ENCODE assay signal across 8 mouse cellular contexts in the genomic region with DNA sequence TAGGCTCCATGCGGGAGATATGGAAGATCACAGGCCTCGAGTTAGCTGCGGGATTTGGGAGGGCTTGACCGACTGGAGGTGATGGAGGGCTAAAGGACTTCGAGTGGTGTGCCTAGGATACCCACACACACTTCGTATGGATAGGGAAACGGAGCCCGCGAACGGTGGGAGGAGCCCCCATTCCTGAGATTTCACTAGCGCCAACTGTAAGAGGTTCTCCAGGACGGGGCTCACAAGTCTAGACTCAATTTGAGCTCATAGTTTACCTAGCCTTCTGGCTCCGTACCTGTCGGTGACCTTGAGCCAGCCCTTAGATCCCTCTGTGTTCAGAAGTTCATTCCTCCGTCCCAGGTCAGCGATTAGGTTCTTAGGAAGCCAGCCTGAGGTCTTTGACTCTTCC. TPM values are rescaled to one million over a fixed set of nuclear protein-coding genes. Genes with fewer than 3 reads are reported as not detected.
DNase-seq lines count a peak whose midpoint lies in the region; ATAC-seq and TF ChIP-seq lines count a peak whose summit lies in the region.

No protein-coding gene starts in this region.

- H3K4me2 ChIP-seq in kidney, postnatal 0 days (ENCODE audit: low read length), result peak overlapping the region; percentile 86
- H3K4me2 ChIP-seq in midbrain, embryonic 11.5 days, result peak overlapping the region; percentile 88

- WGBS in kidney, postnatal 0 days, result 3% methylated on average over 16 of the region's 16 CpGs
- WGBS in midbrain, embryonic 11.5 days, result 17% methylated on average over 16 of the region's 16 CpGs

- intact Hi-C loops in gastrocnemius, adult 2 months (cut with DNase I), result loop anchor here (10.0 kb wide), 1 partner anchor 612 kb away; a partner anchor contains a TSS

- TF ChIP-seq POLR2A in cortical plate, adult 2 months (IDR thresholded peaks at IDR 0.05; ENCODE audit: extremely low read depth, insufficient read depth, low read length), result no peak

- H3K9ac ChIP-seq in kidney, postnatal 0 days (ENCODE audit: low read depth, low read length), result peak overlapping the region; percentile 86
- H3K9ac ChIP-seq in midbrain, embryonic 11.5 days (ENCODE audit: low read length), result peak overlapping the region; percentile 74

- no peak for DNase-seq in gastrocnemius, adult 2 months
- DNase-seq in gastrocnemius, postnatal 4 days (ENCODE audit: low spot score in 2 of 2), result no peak
- DNase-seq in kidney, postnatal 0 days (ENCODE audit: low spot score), result peak; percentile 56
- DNase-seq in midbrain, embryonic 11.5 days (ENCODE audit: low spot score, missing footprints), result no peak
- no peak for DNase-seq in MN1 (ENCODE audit: low spot score)
- no peak for DNase-seq in adrenal gland, postnatal 4 days (ENCODE audit: low spot score in 2 of 2)
- DNase-seq in adrenal gland, adult 8-10 months, result no peak

- H3K27ac ChIP-seq in gastrocnemius, adult 2 months, result peak overlapping the region; percentile 90
- H3K27ac ChIP-seq in cortical plate, adult 2 months (ENCODE audit: insufficient read depth, low read length), result no peak overlapping the region
- H3K27ac ChIP-seq in kidney, postnatal 0 days, result peak overlapping the region; percentile 92
- no peak overlapping the region for H3K27ac ChIP-seq in midbrain, embryonic 11.5 days (ENCODE audit: low read depth, low read length)

- ATAC-seq in kidney, postnatal 0 days (replicated peaks; ENCODE audit: low FRiP score, low read depth), result no peak
- ATAC-seq in midbrain, embryonic 11.5 days (ENCODE audit: low FRiP score), result no peak; the same call in 1 of the 2 replicates

- H3K27me3 ChIP-seq in kidney, postnatal 0 days (ENCODE audit: insufficient read depth, low read length), result no peaks in the 10 kb centered on the region
- peaks cover 5% of the 10 kb centered on the region for H3K27me3 ChIP-seq in midbrain, embryonic 11.5 days (ENCODE audit: control insufficient read depth, insufficient read depth, low read length)

- peak overlapping the region; percentile 77 for H3K4me3 ChIP-seq in gastrocnemius, adult 2 months
- peak overlapping the region; percentile 71 for H3K4me3 ChIP-seq in cortical plate, adult 2 months (ENCODE audit: insufficient read depth, low read length)
- H3K4me3 ChIP-seq in kidney, postnatal 0 days (replicated peaks; ENCODE audit: low read depth, low read length), result peak overlapping the region; percentile 73
- H3K4me3 ChIP-seq in midbrain, embryonic 11.5 days (ENCODE audit: low read depth, low read length), result peak overlapping the region; percentile 55

- H3K9me3 ChIP-seq in kidney, postnatal 0 days (replicated peaks; ENCODE audit: low read length), result no peaks in the 10 kb centered on the region
- no peaks in the 10 kb centered on the region for H3K9me3 ChIP-seq in midbrain, embryonic 11.5 days (ENCODE audit: control insufficient read depth, low read length)

- peaks cover 23% of the 10 kb centered on the region; the same call in 1 of the 2 replicates for H3K36me3 ChIP-seq in kidney, postnatal 0 days (ENCODE audit: insufficient read depth, low read length)
- 0 out of 2 replicates have a peak, but pooled peaks cover 3% of the 10 kb centered on the region for H3K36me3 ChIP-seq in midbrain, embryonic 11.5 days (ENCODE audit: control insufficient read depth, insufficient read depth, low read length)

- peaks cover 4% of the 10 kb centered on the region; the same call in 1 of the 2 replicates for H3K4me1 ChIP-seq in cortical plate, adult 2 months (ENCODE audit: control insufficient read depth, insufficient read depth, low read length)
- H3K4me1 ChIP-seq in kidney, postnatal 0 days (replicated peaks; ENCODE audit: insufficient read depth, low read length), result peaks cover 8% of the 10 kb centered on the region
- peaks cover 6% of the 10 kb centered on the region; the same call in 1 of the 2 replicates for H3K4me1 ChIP-seq in midbrain, embryonic 11.5 days (ENCODE audit: control insufficient read depth, insufficient read depth, low read length)

- TF ChIP-seq CTCF in gastrocnemius, adult 2 months (IDR thresholded peaks at IDR 0.05), result no peak
- no peak for TF ChIP-seq CTCF in cortical plate, adult 2 months (IDR thresholded peaks at IDR 0.05; ENCODE audit: extremely low read depth, insufficient read depth, low read length)
- TF ChIP-seq CTCF in kidney, postnatal 0 days (IDR thresholded peaks at IDR 0.05; ENCODE audit: low read depth), result no peak

RNA-seq across cellular contexts. Expression of a gene that starts 1.2 kb away (rescaled TPM):
- total RNA-seq in gastrocnemius, adult 2 months (2021), result 100 to 1,000 TPM in 1 of 2 experiments, 10 to 100 TPM in 1; 25.7 to 113 TPM
- 10 to 100 TPM; 17.3 to 21.7 TPM for total RNA-seq in gastrocnemius, postnatal 4 days (2021)
- 4.6 and 5.7 TPM in 2 replicates for polyA plus RNA-seq in cortical plate, adult 2 months (2012; rRNA removed)
- polyA plus RNA-seq in kidney, postnatal 0 days (2015; fragmentation: Nextera tagmentation; extraction: Ambion mirVana), result 26.2 and 30.5 TPM in 2 replicates
- 4.0 and 4.2 TPM in 2 replicates for polyA plus RNA-seq in midbrain, embryonic 11.5 days (2014; fragmentation: Nextera tagmentation; extraction: Ambion mirVana)
- total RNA-seq in adrenal gland, postnatal 4 days (2021), result 10 to 100 TPM; 17.8 to 22.5 TPM
- total RNA-seq in adrenal gland, adult 8-10 months (2022), result 10 to 100 TPM in 1 of 4 experiments, 1 to 10 TPM in 3; 4.1 to 62.8 (median 6.5) TPM

RNA-seq across cellular contexts. Expression of a gene that starts 7.4 kb away (rescaled TPM):
- total RNA-seq in gastrocnemius, adult 2 months (2021), result 10 to 100 TPM; 32.6 to 48.1 TPM
- total RNA-seq in gastrocnemius, postnatal 4 days (2021), result 10 to 100 TPM; 19.7 to 22.8 TPM
- 4.4 and 5.1 TPM in 2 replicates for polyA plus RNA-seq in cortical plate, adult 2 months (2012; rRNA removed)
- 13.4 and 14.0 TPM in 2 replicates for polyA plus RNA-seq in kidney, postnatal 0 days (2015; fragmentation: Nextera tagmentation; extraction: Ambion mirVana)
- 2.5 and 2.7 TPM in 2 replicates for polyA plus RNA-seq in midbrain, embryonic 11.5 days (2014; fragmentation: Nextera tagmentation; extraction: Ambion mirVana)
- 10 to 100 TPM; 24.6 to 27.3 TPM for total RNA-seq in adrenal gland, postnatal 4 days (2021)
- 10 to 100 TPM; 32.7 to 41.4 (median 34.9) TPM for total RNA-seq in adrenal gland, adult 8-10 months (2022)

RNA-seq across cellular contexts. Expression of a gene that starts 41.1 kb away (rescaled TPM):
- 10 to 100 TPM; 11.6 to 14.4 TPM for total RNA-seq in gastrocnemius, adult 2 months (2021)
- total RNA-seq in gastrocnemius, postnatal 4 days (2021), result 10 to 100 TPM; 14.0 to 14.5 TPM
- 33.0 and 33.7 TPM in 2 replicates for polyA plus RNA-seq in cortical plate, adult 2 months (2012; rRNA removed)
- polyA plus RNA-seq in kidney, postnatal 0 days (2015; fragmentation: Nextera tagmentation; extraction: Ambion mirVana), result 10.1 and 11.5 TPM in 2 replicates
- 9.9 and 10.7 TPM in 2 replicates for polyA plus RNA-seq in midbrain, embryonic 11.5 days (2014; fragmentation: Nextera tagmentation; extraction: Ambion mirVana)
- total RNA-seq in adrenal gland, postnatal 4 days (2021), result 10 to 100 TPM; 19.5 to 23.7 TPM
- total RNA-seq in adrenal gland, adult 8-10 months (2022), result 10 to 100 TPM; 11.6 to 19.6 (median 17.9) TPM

RNA-seq across cellular contexts. Expression of a gene that starts 43.3 kb away (rescaled TPM):
- total RNA-seq in gastrocnemius, adult 2 months (2021), result 10 to 100 TPM; 37.9 to 49.6 TPM
- 10 to 100 TPM; 16.9 to 18.1 TPM for total RNA-seq in gastrocnemius, postnatal 4 days (2021)
- polyA plus RNA-seq in cortical plate, adult 2 months (2012; rRNA removed), result 5.1 and 5.2 TPM in 2 replicates
- 2.0 and 2.2 TPM in 2 replicates for polyA plus RNA-seq in kidney, postnatal 0 days (2015; fragmentation: Nextera tagmentation; extraction: Ambion mirVana)
- 2.0 and 2.3 TPM in 2 replicates for polyA plus RNA-seq in midbrain, embryonic 11.5 days (2014; fragmentation: Nextera tagmentation; extraction: Ambion mirVana)
- total RNA-seq in adrenal gland, postnatal 4 days (2021), result 1 to 10 TPM; 4.2 to 4.3 TPM
- 1 to 10 TPM; 1.0 to 1.6 (median 1.3) TPM for total RNA-seq in adrenal gland, adult 8-10 months (2022)

Comparison
In these comparisons a context has a peak if more than half of its experiments do, and no peak if none do; other contexts are left out.
1. H3K27ac ChIP-seq: peak in gastrocnemius, adult 2 months (single experiment) and kidney, postnatal 0 days (single experiment); none in cortical plate, adult 2 months (single experiment) and midbrain, embryonic 11.5 days (single experiment).
2. Peak in every context shown above with its lines, with median percentiles within 50 percentile points of each other: H3K4me3 ChIP-seq.